Mouse (Mus musculus) C2C12 (cell line): Measurements from ENCODE around the gene Ttc23.

Source experiments
- CEBPB ChIP-seq: IDR thresholded peaks from one replicate; pipeline ENCODE4 v1.6.1; 2011; ENCODE audit warnings: low read depth, mild to moderate bottlenecking, control low read depth, moderate library complexity
- CTCF ChIP-seq: IDR thresholded peaks from one replicate; pipeline ENCODE4 v1.5.1; 2011; ENCODE audit not compliant: control insufficient read depth, insufficient read depth, insufficient read length
- FOSL1 ChIP-seq: IDR thresholded peaks from one replicate; pipeline ENCODE4 v1.8.0; 2011; ENCODE audit warnings: mild to moderate bottlenecking, low read length; ENCODE audit not compliant: poor library complexity, insufficient read depth, severe bottlenecking
- MYOD1 ChIP-seq: IDR thresholded peaks from one replicate; pipeline ENCODE4 v1.6.1; 2011; ENCODE audit warnings: low read depth; ENCODE audit not compliant: control insufficient read depth, insufficient read length
- MYOG ChIP-seq: IDR thresholded peaks from one replicate; pipeline ENCODE4 v1.6.1; 2011; ENCODE audit not compliant: control insufficient read depth, insufficient read length; ENCODE audit errors: extremely low read depth
- USF1 ChIP-seq: IDR thresholded peaks from one replicate; pipeline ENCODE4 v1.6.1; 2011; ENCODE audit warnings: low read depth, mild to moderate bottlenecking, control low read depth, moderate library complexity

- peak; percentile 99 for TF ChIP-seq CTCF
- no peak for TF ChIP-seq MYOD1
- no peak for TF ChIP-seq CEBPB
- no peak for TF ChIP-seq FOSL1
- no peak for TF ChIP-seq MYOG
- peak; percentile 15 for TF ChIP-seq USF1
These were observed 112.4 kb downstream of the Ttc23 start, which contains the start of gene Synm for GRCm38 (mm10) chr7:67759629-67759995.
